Mouse (Mus musculus) monocyte, adult 5-6 weeks (primary cell): ENCODE measurements around the gene Flnb. TPM values are rescaled to one million over a fixed set of nuclear protein-coding genes. Genes with fewer than 3 reads are reported as not detected.
A peak's percentile ranks its signal among the peaks of the same experiment; 100 is the strongest.

Source experiments
- ATAC-seq: fragments of 153-309, 156-312 bp; replicated peaks from 2 replicates; pipeline ENCODE4 v1.8.0; 2017; ENCODE audit warnings: mild to moderate bottlenecking; ENCODE audit not compliant: low TSS enrichment, insufficient number of reproducible peaks, severe bottlenecking, poor library complexity, low FRiP score
- total RNA-seq: library from RNA; stranded (forward); fragments of 200-1000, 200-491, 200-594 nt; gene quantifications from 3 replicates; pipeline ENCODE4 v1.2.3, GENCODE M21; 2017

Gene Flnb
- 8.0 to 12.0 TPM (median 8.2 TPM) in 3 replicates for total RNA-seq

DNA sequence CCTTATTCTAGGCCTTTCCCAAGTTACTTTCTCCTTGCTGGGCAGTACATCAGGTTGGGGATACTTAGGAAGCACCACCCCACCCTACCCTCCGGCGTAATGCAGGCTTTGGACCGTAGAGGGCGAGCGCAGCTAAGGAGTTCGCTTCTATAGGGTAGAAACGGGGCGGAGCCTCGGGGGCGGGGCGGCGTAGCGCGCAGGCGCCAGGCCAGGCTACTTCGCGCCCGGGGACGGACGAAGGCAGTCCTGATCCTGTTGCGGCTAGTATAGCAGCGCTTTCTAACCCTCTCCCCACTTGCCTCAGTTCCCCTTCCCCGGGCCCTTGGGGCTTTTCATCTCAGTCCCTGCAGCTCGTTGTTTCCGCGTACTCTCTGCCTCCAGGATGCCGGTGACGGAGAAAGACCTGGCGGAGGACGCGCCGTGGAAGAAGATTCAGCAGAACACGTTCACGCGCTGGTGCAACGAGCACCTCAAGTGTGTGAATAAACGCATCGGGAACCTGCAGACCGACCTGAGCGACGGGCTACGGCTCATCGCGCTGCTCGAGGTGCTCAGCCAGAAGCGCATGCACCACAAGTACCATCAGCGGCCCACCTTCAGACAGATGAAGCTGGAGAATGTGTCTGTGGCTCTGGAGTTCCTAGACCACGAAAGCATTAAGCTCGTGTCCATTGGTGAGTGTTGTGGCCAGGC lies at the start of gene Flnb:
TSS of gene Flnb (plus strand) at position 188 of the 693 bp plus-strand sequence.
- peak; percentile 94 for ATAC-seq

DNA sequence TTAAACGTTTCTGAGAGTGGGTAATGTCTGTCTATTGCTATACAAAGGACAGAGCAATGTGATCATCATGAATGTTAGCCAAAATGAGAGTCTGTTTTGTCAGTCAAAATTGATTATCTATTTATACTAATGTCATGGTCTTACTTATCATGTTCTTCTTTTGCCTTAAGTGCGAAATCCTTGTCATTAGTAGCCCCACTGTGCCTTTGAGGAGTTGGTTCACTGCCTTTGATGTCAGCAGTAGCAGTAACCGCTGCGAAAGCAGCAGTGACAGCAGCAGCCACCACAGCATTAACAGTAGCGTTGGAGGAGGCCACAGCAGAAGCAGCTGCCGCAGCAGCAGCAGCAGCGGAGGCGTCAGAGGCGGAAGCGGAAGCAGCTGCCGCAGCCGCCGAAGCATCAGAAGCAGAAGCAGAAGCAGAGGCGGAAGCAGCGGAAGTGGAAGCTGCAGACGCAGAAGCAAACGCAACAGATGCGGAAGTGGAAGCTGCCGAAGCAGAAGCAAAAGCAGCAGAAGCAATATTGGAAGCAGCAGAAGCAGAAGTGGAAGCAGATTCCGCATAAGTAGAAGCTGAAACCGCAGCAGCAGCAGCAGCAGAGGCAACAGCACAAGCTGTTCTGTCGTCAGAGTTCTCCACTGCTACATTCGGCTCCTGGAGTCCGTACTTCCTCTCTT lies 43.9 kb upstream of the Flnb start:
- ATAC-seq: peak; percentile 88

DNA sequence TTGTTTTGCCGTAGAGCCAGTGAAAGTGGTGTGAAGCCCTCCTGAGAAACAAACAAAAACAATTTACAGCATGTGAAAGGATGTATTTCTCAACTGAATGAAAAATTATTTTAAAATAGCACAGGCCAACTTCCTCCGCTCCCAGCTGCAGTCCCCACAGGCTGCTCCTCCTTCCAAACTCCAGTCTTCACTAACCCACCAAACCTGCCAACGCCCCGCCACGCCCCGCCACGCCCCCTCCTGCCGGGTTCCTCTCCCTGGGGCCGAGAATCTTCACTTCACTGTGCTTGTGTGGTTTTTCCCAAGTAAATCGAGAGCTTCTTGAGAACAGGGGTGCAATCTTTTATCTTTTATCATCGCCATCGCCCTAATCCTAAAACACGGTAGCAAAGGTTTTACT lies 31.7 kb upstream of the Flnb start:
- ATAC-seq: no peak

DNA sequence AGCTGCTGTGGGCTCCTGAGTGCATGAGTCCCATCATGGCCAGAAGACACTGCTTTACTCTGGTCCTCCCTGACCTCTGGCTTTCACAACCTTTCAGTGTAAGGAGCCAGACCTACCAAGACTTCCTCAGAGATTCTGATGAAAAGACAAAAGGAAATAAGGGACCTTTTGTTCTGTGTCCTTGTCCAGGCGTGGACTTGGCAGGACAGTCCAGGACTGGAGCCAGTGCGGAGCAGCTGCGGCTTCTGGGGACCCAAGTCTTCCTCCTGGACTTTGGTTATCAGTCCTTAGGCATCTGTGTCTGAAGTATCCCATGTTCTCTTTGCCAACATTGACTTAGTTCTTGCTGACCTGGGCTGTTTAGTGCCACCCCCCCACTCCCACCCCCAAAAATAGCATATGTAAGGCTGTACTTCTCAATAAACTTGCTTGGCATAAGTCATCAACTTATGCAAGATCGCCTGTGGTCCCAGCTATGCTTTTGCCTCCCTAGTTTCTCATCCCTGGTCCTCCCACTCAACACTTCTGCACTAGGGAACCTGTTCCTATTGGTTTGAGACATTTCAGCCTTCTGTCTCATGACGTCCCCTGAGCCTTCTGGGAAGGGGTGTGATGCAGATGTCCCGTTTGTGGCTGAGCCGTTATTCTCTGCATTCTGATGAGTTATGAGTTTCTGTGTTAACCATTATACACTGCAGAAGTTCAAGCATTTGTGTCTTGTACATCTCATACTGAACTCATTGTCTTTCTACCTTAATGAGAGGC lies 28.3 kb upstream of the Flnb start:
- no peak for ATAC-seq

DNA sequence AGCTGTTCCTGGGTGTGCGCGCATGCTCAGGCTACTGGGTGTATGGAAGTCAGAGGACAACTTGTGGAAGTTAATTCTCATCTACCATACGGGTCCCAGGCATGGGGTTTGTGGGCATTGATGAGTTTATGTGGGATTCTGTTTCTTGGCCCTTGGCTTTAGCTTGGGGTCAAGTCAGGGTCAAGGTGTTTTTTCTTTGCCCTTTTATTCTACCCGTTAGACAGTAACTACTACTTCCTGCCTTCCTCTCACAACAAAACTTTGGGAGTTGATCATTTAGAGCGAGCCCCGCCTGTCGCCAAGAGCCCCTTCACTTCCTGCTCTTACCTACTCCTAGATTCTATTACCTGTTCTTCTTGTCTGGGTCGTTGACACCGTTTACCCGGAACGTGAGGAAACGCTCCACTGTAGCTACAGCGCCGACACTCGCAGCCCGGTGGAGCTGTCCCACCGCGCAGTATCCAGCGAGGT lies 26.7 kb upstream of the Flnb start:
- no peak for ATAC-seq

DNA sequence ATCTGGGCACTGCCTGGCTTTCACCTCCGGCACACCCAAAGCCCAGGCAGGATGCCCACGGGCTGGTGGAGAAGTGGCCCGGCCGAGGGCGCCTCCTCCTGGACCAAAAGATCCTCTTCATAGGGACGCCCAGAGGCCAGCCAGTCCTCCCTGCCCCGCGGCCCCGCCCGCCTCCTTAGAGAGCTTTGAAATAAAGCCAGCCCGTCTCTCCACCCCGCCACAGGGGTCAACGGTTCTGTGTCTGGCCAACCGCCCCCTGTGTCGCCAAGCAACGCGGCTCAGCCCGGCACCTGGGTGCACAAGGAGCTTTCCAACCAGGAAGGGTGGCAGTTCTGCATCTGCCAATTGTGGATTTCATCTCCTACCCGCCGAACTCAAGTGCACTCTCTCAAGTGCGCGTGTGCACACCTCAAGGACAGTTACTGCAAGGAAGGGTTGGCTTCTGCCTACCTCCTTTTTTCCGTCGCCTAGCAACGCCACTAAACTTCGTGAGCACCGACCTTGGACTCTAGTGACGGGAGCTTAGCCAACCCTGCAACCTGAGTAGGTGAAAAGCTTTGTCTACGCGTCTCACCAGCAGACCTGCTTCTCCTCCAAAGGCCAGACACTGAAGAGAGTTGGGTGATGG lies 26.1 kb upstream of the Flnb start, which contains the start of gene Gm26661:
TSS of gene Gm26661 (plus strand) at position 56 of the 628 bp plus-strand sequence.
- peak; percentile 27; the same call in 1 of the 2 replicates for ATAC-seq

DNA sequence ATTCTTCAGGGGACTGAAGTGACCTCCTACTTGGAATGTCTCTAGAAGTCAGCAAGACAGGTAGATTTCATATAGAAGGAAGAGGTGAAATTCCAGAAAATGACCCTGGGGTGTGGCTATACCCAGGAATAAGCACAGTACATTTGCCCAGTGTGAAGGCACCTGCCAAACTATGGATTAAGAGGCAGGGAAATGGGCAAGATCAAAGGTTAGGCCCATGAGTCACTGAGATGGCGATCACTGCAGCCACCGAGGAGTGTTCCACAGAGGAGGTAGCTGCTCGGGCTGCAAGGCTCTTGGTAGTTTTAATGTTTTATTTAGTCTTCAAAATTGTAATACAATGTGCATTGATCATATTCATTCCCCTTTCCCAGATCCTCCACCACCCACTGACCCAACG lies 21.8 kb upstream of the Flnb start:
- no peak for ATAC-seq

DNA sequence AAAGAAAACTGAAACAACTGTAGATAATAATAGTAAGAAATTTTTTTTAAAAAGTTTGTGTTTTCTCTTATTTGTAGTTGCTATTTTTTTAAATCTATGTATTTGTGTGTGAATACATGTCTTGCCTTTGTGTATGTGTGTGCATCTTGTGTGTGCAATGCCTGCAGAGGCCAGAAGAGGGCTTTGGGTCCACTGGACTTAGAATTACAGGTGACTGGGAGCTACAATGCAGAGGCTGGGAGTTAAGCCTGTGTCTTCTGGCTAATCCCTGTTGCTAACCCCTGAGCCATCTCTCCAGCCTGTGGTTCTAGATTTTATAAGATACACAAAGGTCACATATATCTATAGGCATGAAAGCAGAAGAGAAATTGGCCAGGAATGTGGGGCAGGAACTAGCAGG lies 17.1 kb upstream of the Flnb start:
- ATAC-seq: no peak

DNA sequence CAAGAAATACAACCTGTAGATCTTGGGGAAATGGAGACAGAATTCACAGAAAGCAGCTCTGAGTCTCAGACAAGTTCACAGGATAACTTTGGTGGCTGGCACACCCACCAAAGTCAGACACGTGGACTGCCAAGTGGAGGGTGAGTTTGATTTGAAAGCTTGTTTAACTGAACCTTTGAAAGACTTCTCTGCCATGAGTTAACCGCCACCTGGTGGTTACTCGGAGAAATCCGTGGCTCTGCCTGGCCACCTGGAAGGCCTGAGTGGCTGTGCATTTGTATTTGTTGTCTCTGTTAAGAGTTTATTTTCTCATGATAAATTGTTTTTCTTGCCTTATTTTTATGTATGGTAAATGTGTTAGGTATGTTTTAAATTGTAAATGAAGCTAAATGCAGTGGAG lies 15.9 kb upstream of the Flnb start:
- ATAC-seq: no peak

DNA sequence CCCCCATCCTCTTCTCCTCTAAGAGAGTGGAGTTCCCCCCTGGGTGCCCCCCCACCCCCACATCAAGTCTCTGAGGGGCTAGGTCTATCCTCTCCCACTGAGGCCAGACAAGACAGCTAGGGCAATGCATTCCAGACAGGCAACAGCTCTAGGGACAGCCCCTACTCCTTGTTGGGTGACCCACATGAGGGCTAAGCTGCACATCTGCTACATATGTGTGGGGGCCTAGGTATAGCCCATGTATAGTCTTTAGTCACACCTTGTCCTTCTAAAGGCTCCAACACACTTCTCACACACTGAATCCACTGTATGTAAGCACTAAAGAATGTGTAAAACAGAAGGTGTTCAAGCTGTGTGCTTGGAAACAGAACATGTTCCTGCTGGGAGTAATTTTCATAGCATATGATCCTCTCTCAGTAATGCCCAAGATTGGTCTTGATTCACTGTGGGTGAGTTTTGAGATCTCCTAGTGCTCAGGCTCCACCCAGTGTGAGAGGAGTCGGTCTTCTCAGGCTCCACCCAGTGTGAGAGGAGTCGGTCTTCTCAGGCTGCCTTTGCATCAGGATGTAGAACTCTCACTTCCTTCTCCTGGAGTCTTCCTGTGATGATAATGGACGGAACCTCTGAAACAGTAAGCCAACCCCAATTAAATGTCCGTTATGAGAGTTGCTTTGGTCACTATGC lies 13.7 kb upstream of the Flnb start:
- peak; percentile 66; the same call in 1 of the 2 replicates for ATAC-seq

DNA sequence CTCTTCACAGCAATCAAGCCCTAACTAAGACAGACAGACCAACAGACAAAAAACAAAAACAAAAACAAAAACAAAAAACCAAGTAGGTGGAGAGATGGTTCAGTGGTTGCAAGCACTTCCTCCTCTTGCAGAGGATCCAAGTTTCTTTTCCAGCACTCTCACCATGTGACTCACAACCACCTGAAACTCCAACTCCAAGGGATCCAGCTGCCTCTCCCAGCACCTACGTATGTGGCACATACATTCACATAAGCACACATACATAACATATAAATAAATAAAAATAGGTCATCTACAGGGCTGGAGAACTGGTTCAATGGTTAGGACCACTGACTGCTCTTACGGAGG lies 13.2 kb upstream of the Flnb start:
- no peak for ATAC-seq

DNA sequence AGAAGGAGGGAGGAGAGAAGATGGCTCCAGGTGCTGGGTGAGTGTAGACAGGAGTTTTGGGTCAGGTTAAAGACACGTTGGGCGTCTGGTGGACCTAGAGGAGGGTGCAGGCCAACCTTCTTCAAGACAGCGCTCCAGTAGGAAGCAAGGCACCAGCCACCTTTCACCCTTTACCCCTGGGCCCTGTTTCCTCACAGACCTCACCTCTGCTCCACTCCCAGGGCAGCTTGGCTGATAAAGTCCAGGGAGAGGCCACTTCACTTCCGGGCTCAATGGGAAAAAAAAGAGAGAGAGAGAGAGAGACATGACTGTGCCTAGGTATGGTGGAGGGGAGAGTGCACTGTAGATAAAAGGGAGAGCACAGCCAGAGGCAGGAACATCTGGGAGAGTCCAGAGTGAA lies 10.0 kb upstream of the Flnb start:
- ATAC-seq: no peak

DNA sequence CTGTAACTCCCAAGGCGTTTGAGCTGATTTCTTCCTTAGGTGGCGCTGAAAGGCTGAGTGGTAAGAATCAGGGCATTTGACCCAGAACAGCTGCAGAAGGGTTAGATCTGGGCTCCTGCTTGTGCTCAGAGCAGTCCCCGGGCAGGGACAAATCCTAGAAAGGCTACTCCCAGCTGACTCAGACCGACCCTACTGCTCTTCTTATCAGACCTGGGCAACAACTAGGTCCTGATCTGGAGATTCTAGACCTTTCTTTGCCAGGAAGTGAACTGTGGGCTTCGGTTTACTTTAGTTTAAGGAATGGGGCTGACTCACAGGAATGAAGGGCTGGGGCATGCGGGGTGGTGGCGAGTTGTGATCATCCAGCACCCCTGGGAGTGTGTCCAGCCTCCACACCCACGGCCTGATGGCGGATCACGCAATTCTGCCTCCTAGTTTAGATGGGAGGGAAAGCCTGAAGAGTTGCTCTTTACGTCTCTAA lies 9.2 kb upstream of the Flnb start:
- no peak for ATAC-seq

DNA sequence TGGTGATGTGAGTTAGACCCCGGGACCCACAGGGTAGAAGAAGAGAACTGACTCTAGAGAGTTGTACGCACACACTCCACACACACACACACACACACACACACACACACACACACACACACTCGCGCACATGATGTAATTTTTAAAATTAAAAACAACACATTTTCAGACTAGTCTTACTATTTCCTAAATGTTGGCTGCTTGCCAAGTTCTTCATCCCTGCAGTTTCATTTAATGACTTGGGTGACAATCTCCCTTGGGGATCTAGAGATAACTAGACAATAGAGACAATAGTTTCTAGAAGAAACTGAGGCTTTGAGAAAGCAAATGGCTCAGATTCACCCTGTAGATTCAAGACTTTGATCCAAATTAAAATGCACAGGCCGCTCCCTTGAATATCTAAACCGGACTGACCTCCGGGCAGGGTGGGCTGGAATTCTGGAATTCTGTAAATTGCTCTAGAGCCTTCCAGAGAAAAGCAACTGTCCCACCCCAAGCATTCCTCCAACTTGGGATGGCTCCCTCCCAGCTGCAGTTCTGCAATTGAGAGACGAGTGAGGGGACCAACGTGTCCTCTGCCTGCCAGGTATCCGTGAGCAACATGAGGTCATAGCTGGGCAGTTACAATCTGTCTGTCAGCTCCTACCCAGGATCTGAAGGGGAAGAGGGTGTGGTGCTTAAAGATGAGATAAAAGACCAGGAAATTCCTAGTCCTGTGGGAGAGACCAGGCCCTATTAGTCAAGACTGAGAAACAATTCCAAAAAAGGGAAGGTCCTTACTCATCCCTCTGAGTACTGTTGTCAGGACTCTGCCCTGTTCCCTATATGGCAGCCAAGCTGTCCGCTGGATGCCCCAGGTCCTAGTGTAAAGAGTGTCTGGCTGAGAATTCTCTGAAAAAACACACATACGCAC lies 8.5 kb upstream of the Flnb start:
- no peak for ATAC-seq

DNA sequence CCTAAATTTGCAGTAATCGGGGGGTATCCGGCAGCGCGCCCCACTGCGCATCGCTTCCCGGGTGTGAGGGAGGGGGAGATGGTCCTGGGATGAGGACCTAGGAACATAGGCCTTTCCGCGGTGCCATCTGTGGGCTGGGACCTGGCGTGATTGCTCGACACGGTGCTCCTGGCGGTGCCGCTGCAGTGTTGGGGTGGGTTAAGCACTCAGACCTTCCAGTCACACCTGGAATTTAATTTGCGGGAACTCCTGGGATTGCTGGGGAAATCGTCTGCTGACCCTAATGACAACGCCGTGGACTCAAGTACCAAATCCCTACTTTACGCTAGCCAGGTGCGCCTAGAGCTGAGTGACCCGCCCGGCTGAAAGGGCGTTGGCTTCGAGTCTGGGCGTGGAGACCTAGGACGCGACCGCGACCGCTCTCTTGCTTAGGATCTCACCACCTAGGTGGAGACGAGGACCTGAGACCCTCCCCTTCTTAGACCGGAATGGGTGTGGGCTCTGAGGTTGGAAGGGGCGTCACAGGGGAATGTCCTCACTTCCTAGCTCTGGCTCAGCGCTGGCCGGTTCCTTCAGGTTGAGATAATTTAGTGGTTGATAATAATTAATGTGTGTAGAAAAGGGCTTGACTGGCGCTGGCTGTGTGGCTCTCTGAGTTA lies 835 bp downstream of the Flnb start:
- ATAC-seq: peak; percentile 18; the same call in 1 of the 2 replicates

DNA sequence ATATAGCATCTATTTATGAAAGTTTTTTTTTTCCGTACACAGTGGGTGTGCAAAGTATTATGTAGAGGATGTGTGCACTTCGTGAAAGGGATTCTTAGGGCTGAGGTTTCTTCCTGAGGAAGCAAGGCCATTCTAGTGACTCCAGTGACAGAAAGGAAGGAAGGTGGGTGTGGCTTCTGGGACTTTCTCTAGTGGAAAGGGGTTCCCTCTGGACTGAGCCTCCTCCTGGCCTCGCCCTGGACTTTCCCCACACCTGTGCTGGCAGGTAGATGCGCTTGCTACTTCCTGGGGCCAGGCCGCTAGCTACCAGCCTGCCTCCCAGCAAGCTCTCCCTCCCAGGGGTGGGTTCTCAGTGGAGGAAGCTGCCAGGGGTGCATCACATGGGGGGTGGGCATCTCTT lies 1.7 kb downstream of the Flnb start:
- no peak for ATAC-seq

DNA sequence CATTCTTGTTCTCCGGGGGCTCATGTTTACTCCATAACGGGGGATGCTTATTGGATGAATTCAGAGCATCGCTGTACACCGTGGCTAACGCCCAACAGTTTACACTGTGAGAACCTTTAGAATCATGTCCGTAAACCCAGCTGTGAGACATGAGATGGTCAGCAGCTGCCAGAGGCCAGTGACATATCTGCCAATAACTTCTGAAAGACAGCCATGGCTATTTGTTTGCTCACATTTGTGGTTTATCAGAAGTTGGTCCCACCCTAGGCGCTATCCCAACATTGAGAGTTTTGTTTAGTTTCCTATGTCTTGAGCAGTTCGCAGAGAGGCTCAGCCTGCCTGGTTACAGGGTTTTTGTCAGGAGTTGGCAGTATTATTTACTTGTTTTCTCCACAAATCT lies 3.6 kb downstream of the Flnb start:
- no peak for ATAC-seq
